Mouse (Mus musculus): ENCODE measurements around the gene Tnfsf10. TPM values are rescaled to one million over a fixed set of nuclear protein-coding genes. Genes with fewer than 3 reads are reported as not detected.
A peak's percentile ranks its signal among the peaks of the same experiment; 100 is the strongest.
"Not testable (repeated sequence)": the region's sequence is repeated elsewhere in the genome, so short reads cannot be mapped to it uniquely, and the experiment has no call there.

Gene Tnfsf10
- polyA plus RNA-seq, 1 experiment from 2014 or later, result 3.0 TPM

GRCm38 (mm10) chr3:27284227-27284626 lies 32.6 kb upstream of the Tnfsf10 start:
- ATAC-seq (ENCODE audit: borderline replicate concordance, extremely low read depth, low FRiP score, low TSS enrichment), result no peak
- H3K4me2 ChIP-seq, result no peak overlapping the region
- WGBS, result 91% methylated on average over 5 of the region's 5 CpGs

GRCm38 (mm10) chr3:27285072-27285471 lies 31.8 kb upstream of the Tnfsf10 start:
- H3K27ac ChIP-seq, result 0 out of 2 replicates have a peak overlapping the region, but pooled peaks have one; percentile 29
- no peak overlapping the region for H3K4me2 ChIP-seq
- H3K4me3 ChIP-seq, result no peak overlapping the region
- peaks cover 25% of the 10 kb centered on the region for H3K4me1 ChIP-seq
- WGBS, result 43% methylated on average over 9 of the region's 9 CpGs
- no peaks in the 10 kb centered on the region for H3K36me3 ChIP-seq
- no peaks in the 10 kb centered on the region for H3K27me3 ChIP-seq
- H3K9me3 ChIP-seq, result no peaks in the 10 kb centered on the region
- no peak overlapping the region for H3K9ac ChIP-seq
- ATAC-seq (ENCODE audit: borderline replicate concordance, extremely low read depth, low FRiP score, low TSS enrichment), result no peak; the same call in 1 of the 2 replicates

More at GRCm38 (mm10) chr3:27284227-27284626, 32.6 kb upstream of the Tnfsf10 start:
- Histone ChIP-seq H3K4me3 (no peak overlapping the region), H3K27ac (no peak overlapping the region), H3K9ac (no peak overlapping the region), H3K4me1 (peaks cover 25% of the 10 kb centered on the region), H3K9me3 (no peaks in the 10 kb centered on the region), H3K36me3 (no peaks in the 10 kb centered on the region), H3K27me3 (no peaks in the 10 kb centered on the region)

- Histone ChIP-seq H3K9ac (no peak overlapping the region), H3K27me3 (no peaks in the 10 kb centered on the region), H3K27ac (peak overlapping the region; percentile 36), H3K36me3 (no peaks in the 10 kb centered on the region), H3K4me2 (no peak overlapping the region), H3K9me3 (no peaks in the 10 kb centered on the region), H3K4me1 (peaks cover 5% of the 10 kb centered on the region), H3K4me3 (no peak overlapping the region)
- ATAC-seq (ENCODE audit: borderline replicate concordance, extremely low read depth, low FRiP score, low TSS enrichment), result no peak
- WGBS, result 45% methylated on average over 2 of the region's 2 CpGs
These were observed 28.5 kb upstream of the Tnfsf10 start for GRCm38 (mm10) chr3:27288301-27288700.

- H3K27me3 ChIP-seq, result no peaks in the 10 kb centered on the region
- no peaks in the 10 kb centered on the region for H3K9me3 ChIP-seq
- H3K4me1 ChIP-seq, result peaks cover 5% of the 10 kb centered on the region
- WGBS, result 10% methylated on average over 8 of the region's 8 CpGs
- no peak overlapping the region for H3K4me2 ChIP-seq
- H3K36me3 ChIP-seq, result no peaks in the 10 kb centered on the region
- peak overlapping the region; percentile 36; the same call in 1 of the 2 replicates for H3K27ac ChIP-seq
- H3K9ac ChIP-seq, result no peak overlapping the region
- ATAC-seq (ENCODE audit: borderline replicate concordance, extremely low read depth, low FRiP score, low TSS enrichment), result no peak
- H3K4me3 ChIP-seq, result no peak overlapping the region
These were observed 27.9 kb upstream of the Tnfsf10 start for GRCm38 (mm10) chr3:27288909-27289308.

- peaks cover 5% of the 10 kb centered on the region for H3K4me1 ChIP-seq
- no peak overlapping the region for H3K9ac ChIP-seq
- H3K4me2 ChIP-seq, result no peak overlapping the region
- H3K36me3 ChIP-seq, result no peaks in the 10 kb centered on the region
- H3K27ac ChIP-seq, result no peak overlapping the region
- H3K9me3 ChIP-seq, result no peaks in the 10 kb centered on the region
- no peak overlapping the region for H3K4me3 ChIP-seq
- H3K27me3 ChIP-seq, result no peaks in the 10 kb centered on the region
- 90% methylated on average over 5 of the region's 5 CpGs for WGBS
- ATAC-seq (ENCODE audit: borderline replicate concordance, extremely low read depth, low FRiP score, low TSS enrichment), result no peak
These were observed 26.5 kb upstream of the Tnfsf10 start for GRCm38 (mm10) chr3:27290285-27290684.

GRCm38 (mm10) chr3:27290945-27291344 lies 25.9 kb upstream of the Tnfsf10 start:
- not testable (repeated sequence) for H3K27ac ChIP-seq; H3K4me1 ChIP-seq; H3K4me2 ChIP-seq; H3K27me3 ChIP-seq; ATAC-seq (ENCODE audit: borderline replicate concordance, extremely low read depth, low FRiP score, low TSS enrichment); H3K36me3 ChIP-seq; H3K4me3 ChIP-seq; H3K9me3 ChIP-seq; H3K9ac ChIP-seq
- 83% methylated on average over 5 of the region's 5 CpGs for WGBS

GRCm38 (mm10) chr3:27291411-27291810 lies 25.4 kb upstream of the Tnfsf10 start:
- 79% methylated on average over 4 of the region's 4 CpGs for WGBS

GRCm38 (mm10) chr3:27293645-27294385 lies 23.0 kb upstream of the Tnfsf10 start:
- 55% methylated on average over 7 of the region's 7 CpGs for WGBS

More at GRCm38 (mm10) chr3:27291411-27291810, 25.4 kb upstream of the Tnfsf10 start:
- not testable (repeated sequence) for H3K36me3 ChIP-seq; ATAC-seq (ENCODE audit: borderline replicate concordance, extremely low read depth, low FRiP score, low TSS enrichment); H3K4me2 ChIP-seq; H3K27ac ChIP-seq; H3K4me3 ChIP-seq; H3K9me3 ChIP-seq; H3K9ac ChIP-seq; H3K27me3 ChIP-seq; H3K4me1 ChIP-seq

GRCm38 (mm10) chr3:27300451-27300850 lies 16.4 kb upstream of the Tnfsf10 start:
- Histone ChIP-seq H3K4me1 (no peaks in the 10 kb centered on the region), H3K9ac (no peak overlapping the region), H3K9me3 (no peaks in the 10 kb centered on the region), H3K27me3 (no peaks in the 10 kb centered on the region), H3K36me3 (no peaks in the 10 kb centered on the region), H3K4me2 (no peak overlapping the region), H3K27ac (no peak overlapping the region), H3K4me3 (no peak overlapping the region)
- WGBS, result 74% methylated on average over 4 of the region's 4 CpGs
- ATAC-seq (ENCODE audit: borderline replicate concordance, extremely low read depth, low FRiP score, low TSS enrichment), result no peak

More at GRCm38 (mm10) chr3:27293645-27294385, 23.0 kb upstream of the Tnfsf10 start:
- H3K4me2 ChIP-seq, result no peak overlapping the region
- no peak overlapping the region for H3K9ac ChIP-seq
- no peaks in the 10 kb centered on the region for H3K9me3 ChIP-seq
- no peak for ATAC-seq (ENCODE audit: borderline replicate concordance, extremely low read depth, low FRiP score, low TSS enrichment)
- H3K36me3 ChIP-seq, result no peaks in the 10 kb centered on the region
- no peak overlapping the region for H3K27ac ChIP-seq
- no peaks in the 10 kb centered on the region for H3K27me3 ChIP-seq
- H3K4me1 ChIP-seq, result peaks cover 2% of the 10 kb centered on the region
- no peak overlapping the region for H3K4me3 ChIP-seq

GRCm38 (mm10) chr3:27302339-27303022 lies 14.3 kb upstream of the Tnfsf10 start:
- 47% methylated on average over 9 of the region's 9 CpGs for WGBS
- H3K4me3 ChIP-seq, result no peak overlapping the region
- H3K4me2 ChIP-seq, result no peak overlapping the region
- no peak overlapping the region for H3K9ac ChIP-seq
- no peak overlapping the region for H3K27ac ChIP-seq
- H3K9me3 ChIP-seq, result no peaks in the 10 kb centered on the region
- H3K27me3 ChIP-seq, result no peaks in the 10 kb centered on the region
- no peak for ATAC-seq (ENCODE audit: borderline replicate concordance, extremely low read depth, low FRiP score, low TSS enrichment)
- H3K4me1 ChIP-seq, result no peaks in the 10 kb centered on the region
- H3K36me3 ChIP-seq, result no peaks in the 10 kb centered on the region

GRCm38 (mm10) chr3:27306815-27307214 lies 10.0 kb upstream of the Tnfsf10 start:
- Histone ChIP-seq H3K9me3 (no peaks in the 10 kb centered on the region), H3K9ac (no peak overlapping the region), H3K4me3 (no peak overlapping the region), H3K4me1 (no peaks in the 10 kb centered on the region), H3K27me3 (no peaks in the 10 kb centered on the region), H3K27ac (no peak overlapping the region), H3K4me2 (no peak overlapping the region), H3K36me3 (no peaks in the 10 kb centered on the region)
- 81% methylated on average over 10 of the region's 10 CpGs for WGBS
- ATAC-seq (ENCODE audit: borderline replicate concordance, extremely low read depth, low FRiP score, low TSS enrichment), result no peak

- no peak overlapping the region for H3K27ac ChIP-seq
- H3K4me2 ChIP-seq, result no peak overlapping the region
- no peak overlapping the region for H3K9ac ChIP-seq
- no peaks in the 10 kb centered on the region for H3K4me1 ChIP-seq
- WGBS, result 88% methylated on average over 7 of the region's 7 CpGs
- no peaks in the 10 kb centered on the region for H3K27me3 ChIP-seq
- H3K9me3 ChIP-seq, result no peaks in the 10 kb centered on the region
- no peaks in the 10 kb centered on the region for H3K36me3 ChIP-seq
- H3K4me3 ChIP-seq, result no peak overlapping the region
- ATAC-seq (ENCODE audit: borderline replicate concordance, extremely low read depth, low FRiP score, low TSS enrichment), result no peak
These were observed 5.9 kb upstream of the Tnfsf10 start for GRCm38 (mm10) chr3:27310973-27311372.

Measured in lung, embryonic 15.5 days (tissue).